Mouse (Mus musculus) kidney, adult 2 months (tissue): ENCODE results near the gene Nupr1l.

Experiments
- CTCF ChIP-seq: fragments of 200-500 bp; conservative IDR thresholded peaks from 2 replicates; pipeline ENCODE4 v1.5.1; 2011; ENCODE audit warnings: low read depth, mild to moderate bottlenecking, control low read depth, low read length, moderate library complexity, mixed read lengths; ENCODE audit not compliant: insufficient read depth, insufficient read length
- POLR2A ChIP-seq: fragments of 200-500 bp; IDR thresholded peaks from one replicate; pipeline ENCODE4 v1.6.1; 2011; ENCODE audit warnings: low read depth, low read length, control low read depth

DNA sequence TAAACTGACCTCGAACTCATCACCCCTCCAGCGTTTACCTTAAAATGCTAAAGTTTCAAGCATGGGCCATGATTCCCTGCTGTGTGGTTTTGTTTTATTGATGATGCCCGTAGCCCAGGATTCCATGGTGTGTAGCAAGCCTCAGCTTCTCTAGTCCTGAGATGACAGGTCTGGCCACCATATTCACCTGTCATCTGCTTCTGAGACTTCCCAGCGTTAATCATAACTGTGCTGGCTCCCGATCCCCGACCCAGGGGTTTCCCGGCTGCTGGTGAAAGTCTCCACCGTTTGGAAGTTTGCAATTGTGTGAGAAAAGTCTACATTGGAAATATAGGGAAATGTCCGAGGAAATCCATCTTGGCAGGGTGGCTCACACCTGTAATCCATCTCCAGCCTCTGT, 807 bp downstream of the Nupr1l start:
- no peak for TF ChIP-seq POLR2A
- no peak for TF ChIP-seq CTCF
